Mouse (Mus musculus) stomach, postnatal 0 days (tissue): ENCODE results near the gene Cacna2d1. TPM values are rescaled to one million over a fixed set of nuclear protein-coding genes. Genes with fewer than 3 reads are reported as not detected.

Experiments
- ATAC-seq: fragments of 200-750 bp; cut with Nextera tagmentation; 2 replicates; pipeline ENCODE4 v1.8.0; 2017; ENCODE audit not compliant: low FRiP score, low TSS enrichment
- DNase-seq: peaks from one replicate; pipeline ENCODE4 v3.0.0-alpha.2; 2016; ENCODE audit warnings: low spot score
- H3K27ac ChIP-seq: fragments of 300-500 bp; sonication (generic); replicated peaks from 2 replicates; pipeline ENCODE4 v1.5.1; 2014; ENCODE audit warnings: mild to moderate bottlenecking, control low read depth
- H3K27me3 ChIP-seq: fragments of 300-500 bp; sonication (generic); 2 replicates; pipeline ENCODE4 v1.6.1; 2014; ENCODE audit warnings: low read length; ENCODE audit not compliant: control insufficient read depth, insufficient read depth
- H3K36me3 ChIP-seq: fragments of 300-500 bp; sonication (generic); 2 replicates; pipeline ENCODE4 v1.6.1; 2014; ENCODE audit warnings: low read length, mixed read lengths; ENCODE audit not compliant: control insufficient read depth, insufficient read depth
- H3K4me1 ChIP-seq: fragments of 300-500 bp; sonication (generic); replicated peaks from 2 replicates; pipeline ENCODE4 v1.6.1; 2014; ENCODE audit warnings: antibody characterized with exemption; ENCODE audit not compliant: control insufficient read depth, insufficient read depth
- H3K4me2 ChIP-seq: fragments of 300-500 bp; sonication (generic); replicated peaks from 2 replicates; pipeline ENCODE4 v1.6.1; 2014; ENCODE audit warnings: low read depth, mild to moderate bottlenecking, control low read depth, moderate library complexity
- H3K4me3 ChIP-seq: fragments of 300-500 bp; sonication (generic); 2 replicates; pipeline ENCODE4 v1.5.1; 2014; ENCODE audit warnings: low read depth, low read length, control low read depth
- H3K9ac ChIP-seq: fragments of 300-500 bp; sonication (generic); 2 replicates; pipeline ENCODE4 v1.6.1; 2014; ENCODE audit warnings: mild to moderate bottlenecking, low read length, control low read depth, mixed read lengths
- H3K9me3 ChIP-seq: fragments of 300-500 bp; sonication (generic); 2 replicates; pipeline ENCODE4 v1.6.1; 2016; ENCODE audit warnings: low read length; ENCODE audit not compliant: control insufficient read depth
- CTCF ChIP-seq: IDR thresholded peaks from 2 replicates; pipeline ENCODE4 v1.5.1; 2016; ENCODE audit warnings: antibody characterized with exemption, low read depth, mild to moderate bottlenecking, moderate library complexity
- EP300 ChIP-seq: optimal IDR thresholded peaks from 2 replicates; pipeline ENCODE3; 2016; ENCODE audit warnings: antibody characterized with exemption
- WGBS: fragments of 180-500 bp; shearing (Covaris S2); extraction: QIAGEN DNeasy Blood & Tissue Kit; methylation state at CpG from one replicate; pipeline ENCODE4 v1.1.7; 2014; 5-methylcytosine and 5-hydroxymethylcytosine counted together
- polyA plus RNA-seq: library from polyadenylated mRNA; unstranded; fragments of >200 nt; fragmentation: Nextera tagmentation; extraction: Ambion mirVana; gene quantifications from 2 replicates; pipeline ENCODE4 v1.2.1, GENCODE M21; 2015

Gene Cacna2d1
- polyA plus RNA-seq, 1 experiment from 2014 or later: 7.5 TPM

DNA sequence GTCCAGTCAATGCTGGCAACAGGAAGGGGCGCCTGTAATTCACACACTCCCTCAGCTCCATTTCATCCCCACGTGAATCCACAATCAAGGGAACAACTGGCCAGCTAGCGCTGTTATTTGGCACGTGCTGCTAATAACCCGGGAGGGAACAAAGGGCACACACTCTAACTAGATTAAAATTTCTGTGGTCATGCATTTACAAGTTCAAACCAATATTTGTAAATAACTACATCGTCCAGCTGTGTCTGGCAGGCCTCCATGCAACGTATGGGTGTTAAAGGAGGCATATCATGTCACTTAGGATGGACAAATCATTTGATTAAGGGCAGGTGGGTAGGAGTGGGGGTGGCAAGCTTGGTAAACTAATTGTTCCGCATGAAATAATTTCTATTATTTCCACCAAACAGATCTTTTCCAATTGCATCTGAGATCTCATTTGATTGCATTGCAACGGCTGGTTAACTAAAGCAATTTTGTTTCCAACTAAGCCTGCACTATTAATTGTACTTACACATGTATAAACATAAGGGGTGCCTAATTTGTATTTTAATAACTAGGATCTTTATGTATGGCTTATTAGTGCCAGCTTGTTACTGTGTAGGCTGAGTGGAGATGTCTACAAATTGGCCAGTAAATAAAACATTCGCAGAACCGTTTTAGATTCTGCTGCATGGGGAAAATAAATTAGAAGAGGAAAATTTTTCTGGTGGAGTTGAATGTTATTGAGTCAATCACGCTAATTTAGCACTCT is 231.8 kb downstream of the Cacna2d1 start:
- Histone ChIP-seq H3K27me3 (no peaks in the 10 kb centered on the region), H3K9me3 (no peaks in the 10 kb centered on the region), H3K27ac (no peak overlapping the region), H3K9ac (no peak overlapping the region), H3K36me3 (no peaks in the 10 kb centered on the region), H3K4me2 (no peak overlapping the region), H3K4me1 (no peaks in the 10 kb centered on the region), H3K4me3 (no peak overlapping the region)
- TF ChIP-seq EP300 (no peak), CTCF (no peak)
- WGBS: 68% methylated on average over 12 of the region's 12 CpGs
- DNase-seq (no peak), ATAC-seq (no peak)

- no peak overlapping the region for H3K4me3 ChIP-seq
Observed at GRCm38 (mm10) chr5:16166868-16167267, 232.4 kb downstream of the Cacna2d1 start.

DNA sequence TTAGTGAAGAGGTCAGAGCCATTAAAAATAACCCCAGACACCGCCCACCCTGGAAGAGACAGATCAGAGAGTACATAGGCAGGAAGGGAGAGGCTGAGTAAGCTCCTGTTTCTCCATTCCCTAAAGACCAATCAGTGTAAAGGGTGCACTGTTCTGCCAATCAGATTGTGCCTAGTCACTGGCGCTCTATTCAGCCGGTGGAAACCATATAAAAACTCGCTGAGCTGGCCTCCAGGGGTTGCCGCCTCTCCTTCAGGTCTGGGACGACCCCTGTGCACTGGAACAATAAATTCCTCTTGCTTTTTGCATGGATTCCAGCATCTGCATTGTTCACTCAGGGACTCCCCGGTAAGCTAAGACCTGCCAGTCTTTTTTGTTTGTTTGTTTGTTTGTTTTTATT is 246.6 kb downstream of the Cacna2d1 start:
- no peaks in the 10 kb centered on the region for H3K9me3 ChIP-seq
- H3K36me3 ChIP-seq: no peaks in the 10 kb centered on the region
- no peak overlapping the region for H3K27ac ChIP-seq
- H3K4me2 ChIP-seq: no peak overlapping the region
- TF ChIP-seq CTCF (no peak), EP300 (no peak)
- H3K4me1 ChIP-seq: no peaks in the 10 kb centered on the region
- H3K9ac ChIP-seq: no peak overlapping the region
- WGBS: 89% methylated on average over 7 of the region's 7 CpGs
- ATAC-seq (no peak), DNase-seq (no peak)
- H3K4me3 ChIP-seq: no peak overlapping the region
- H3K27me3 ChIP-seq: no peaks in the 10 kb centered on the region

More at GRCm38 (mm10) chr5:16166868-16167267, 232.4 kb downstream of the Cacna2d1 start:
- ATAC-seq (no peak), DNase-seq (no peak)
- WGBS: 89% methylated on average over 1 of the region's 1 CpGs
- no peaks in the 10 kb centered on the region for H3K9me3 ChIP-seq
- H3K4me2 ChIP-seq: no peak overlapping the region
- TF ChIP-seq CTCF: no peak
- TF ChIP-seq EP300: no peak
- H3K27ac ChIP-seq: no peak overlapping the region
- H3K27me3 ChIP-seq: no peaks in the 10 kb centered on the region
- no peak overlapping the region for H3K9ac ChIP-seq
- H3K4me1 ChIP-seq: no peaks in the 10 kb centered on the region
- no peaks in the 10 kb centered on the region for H3K36me3 ChIP-seq

- Histone ChIP-seq H3K27me3 (no peaks in the 10 kb centered on the region), H3K4me3 (no peak overlapping the region), H3K9ac (no peak overlapping the region), H3K4me1 (no peaks in the 10 kb centered on the region), H3K9me3 (no peaks in the 10 kb centered on the region), H3K27ac (no peak overlapping the region), H3K4me2 (no peak overlapping the region), H3K36me3 (no peaks in the 10 kb centered on the region)
- ATAC-seq (no peak), DNase-seq (no peak)
- 79% methylated on average over 1 of the region's 1 CpGs for WGBS
- no peak for TF ChIP-seq CTCF
- TF ChIP-seq EP300: no peak
Observed at GRCm38 (mm10) chr5:16184064-16184463, 249.6 kb downstream of the Cacna2d1 start.

GRCm38 (mm10) chr5:16187931-16188330 is 253.4 kb downstream of the Cacna2d1 start:
- DNase-seq: no peak
- Histone ChIP-seq H3K9ac (no peak overlapping the region), H3K4me1 (no peaks in the 10 kb centered on the region), H3K36me3 (no peaks in the 10 kb centered on the region), H3K9me3 (no peaks in the 10 kb centered on the region), H3K27ac (no peak overlapping the region), H3K4me2 (no peak overlapping the region), H3K4me3 (no peak overlapping the region), H3K27me3 (no peaks in the 10 kb centered on the region)
- 24% methylated on average over 3 of the region's 3 CpGs for WGBS
- ATAC-seq: no peak
- TF ChIP-seq EP300 (no peak), CTCF (no peak)

- 39% methylated on average over 4 of the region's 4 CpGs for WGBS
- Histone ChIP-seq H3K9me3 (no peaks in the 10 kb centered on the region), H3K4me2 (no peak overlapping the region), H3K27me3 (no peaks in the 10 kb centered on the region), H3K36me3 (no peaks in the 10 kb centered on the region), H3K27ac (no peak overlapping the region), H3K9ac (no peak overlapping the region), H3K4me1 (no peaks in the 10 kb centered on the region), H3K4me3 (no peak overlapping the region)
- DNase-seq: no peak
- ATAC-seq: no peak
- TF ChIP-seq EP300 (no peak), CTCF (no peak)
Observed at GRCm38 (mm10) chr5:16189878-16190277, 255.4 kb downstream of the Cacna2d1 start.
